Mouse (Mus musculus): Measurements from ENCODE around the gene Gm20532. TPM values are rescaled to one million over a fixed set of nuclear protein-coding genes. Genes with fewer than 3 reads are reported as not detected.
A peak's percentile ranks its signal among the peaks of the same experiment; 100 is the strongest.

Gm20532 gene
- not detected in 2 replicates for polyA plus RNA-seq (2015; fragmentation: Nextera tagmentation; extraction: Ambion mirVana)

- peak; percentile 72 for ATAC-seq (ENCODE audit: low FRiP score, low TSS enrichment)
- peak within 1 kb of the TSS; percentile 72 for H3K4me2 ChIP-seq (replicated peaks; ENCODE audit: low read depth, low read length)
- H3K4me3 ChIP-seq (ENCODE audit: low read length): peak within 1 kb of the TSS; percentile 54
- H3K27me3 ChIP-seq (ENCODE audit: insufficient read depth, low read length): no peaks in the 10 kb centered on the region
- peaks cover 21% of the 10 kb centered on the region for H3K4me1 ChIP-seq (ENCODE audit: insufficient read depth, low read length)
- peak within 1 kb of the TSS; percentile 72 for H3K9ac ChIP-seq (replicated peaks; ENCODE audit: low read length)
- no peaks in the 10 kb centered on the region for H3K9me3 ChIP-seq (ENCODE audit: low read length)
- no peaks in the 10 kb centered on the region; the same call in 1 of the 2 replicates for H3K36me3 ChIP-seq (ENCODE audit: insufficient read depth, low read length)
- H3K27ac ChIP-seq (ENCODE audit: low read length): peak within 1 kb of the TSS; percentile 73
- WGBS: under 1% methylated on average over 54 of the region's 65 CpGs
Observed at GRCm38 (mm10) chr2:26586294-26587043, at the start of gene Gm20532. Gene Gm20532, plus strand, starts transcription at chr2:26586639.

- no peak overlapping the region for H3K4me2 ChIP-seq (replicated peaks; ENCODE audit: low read depth, low read length)
- H3K27me3 ChIP-seq (ENCODE audit: insufficient read depth, low read length): no peaks in the 10 kb centered on the region
- H3K9me3 ChIP-seq (ENCODE audit: low read length): no peaks in the 10 kb centered on the region
- 44% methylated on average over 2 of the region's 2 CpGs for WGBS
- no peaks in the 10 kb centered on the region for H3K36me3 ChIP-seq (ENCODE audit: insufficient read depth, low read length)
- H3K9ac ChIP-seq (replicated peaks; ENCODE audit: low read length): no peak overlapping the region
- H3K4me1 ChIP-seq (ENCODE audit: insufficient read depth, low read length): peaks cover 34% of the 10 kb centered on the region
- H3K27ac ChIP-seq (ENCODE audit: low read length): no peak overlapping the region
- no peak overlapping the region for H3K4me3 ChIP-seq (ENCODE audit: low read length)
- ATAC-seq (ENCODE audit: low FRiP score, low TSS enrichment): no peak
Observed at GRCm38 (mm10) chr2:26539516-26539915, 46.9 kb upstream of the Gm20532 start.

GRCm38 (mm10) chr2:26540721-26541120 is 45.7 kb upstream of the Gm20532 start:
- H3K4me1 ChIP-seq (ENCODE audit: insufficient read depth, low read length): peaks cover 32% of the 10 kb centered on the region

GRCm38 (mm10) chr2:26541258-26541910 is 45.1 kb upstream of the Gm20532 start:
- H3K9me3 ChIP-seq (ENCODE audit: low read length): no peaks in the 10 kb centered on the region
- H3K27ac ChIP-seq (ENCODE audit: low read length): 0 out of 2 replicates have a peak overlapping the region, but pooled peaks have one; percentile 19
- no peak overlapping the region for H3K4me3 ChIP-seq (ENCODE audit: low read length)
- no peaks in the 10 kb centered on the region for H3K27me3 ChIP-seq (ENCODE audit: insufficient read depth, low read length)
- no peak overlapping the region for H3K9ac ChIP-seq (replicated peaks; ENCODE audit: low read length)
- H3K4me1 ChIP-seq (ENCODE audit: insufficient read depth, low read length): peaks cover 32% of the 10 kb centered on the region
- no peak overlapping the region for H3K4me2 ChIP-seq (replicated peaks; ENCODE audit: low read depth, low read length)
- H3K36me3 ChIP-seq (ENCODE audit: insufficient read depth, low read length): no peaks in the 10 kb centered on the region
- ATAC-seq (ENCODE audit: low FRiP score, low TSS enrichment): peak; percentile 30; the same call in 1 of the 2 replicates
- WGBS: 25% methylated on average over 9 of the region's 9 CpGs

More at GRCm38 (mm10) chr2:26540721-26541120, 45.7 kb upstream of the Gm20532 start:
- Histone ChIP-seq H3K36me3 (ENCODE audit: insufficient read depth, low read length) (no peaks in the 10 kb centered on the region), H3K9me3 (ENCODE audit: low read length) (no peaks in the 10 kb centered on the region), H3K27me3 (ENCODE audit: insufficient read depth, low read length) (no peaks in the 10 kb centered on the region), H3K4me3 (ENCODE audit: low read length) (no peak overlapping the region), H3K4me2 (replicated peaks; ENCODE audit: low read depth, low read length) (no peak overlapping the region), H3K9ac (replicated peaks; ENCODE audit: low read length) (0 out of 2 replicates have a peak overlapping the region, but pooled peaks have one; percentile 3), H3K27ac (ENCODE audit: low read length) (0 out of 2 replicates have a peak overlapping the region, but pooled peaks have one; percentile 1)
- no peak for ATAC-seq (ENCODE audit: low FRiP score, low TSS enrichment)
- 45% methylated on average over 7 of the region's 7 CpGs for WGBS

- Histone ChIP-seq H3K4me2 (replicated peaks; ENCODE audit: low read depth, low read length) (no peak overlapping the region), H3K27ac (ENCODE audit: low read length) (no peak overlapping the region), H3K9me3 (ENCODE audit: low read length) (no peaks in the 10 kb centered on the region), H3K4me1 (ENCODE audit: insufficient read depth, low read length) (peaks cover 40% of the 10 kb centered on the region), H3K36me3 (ENCODE audit: insufficient read depth, low read length) (no peaks in the 10 kb centered on the region), H3K9ac (replicated peaks; ENCODE audit: low read length) (no peak overlapping the region), H3K4me3 (ENCODE audit: low read length) (no peak overlapping the region), H3K27me3 (ENCODE audit: insufficient read depth, low read length) (no peaks in the 10 kb centered on the region)
- no peak for ATAC-seq (ENCODE audit: low FRiP score, low TSS enrichment)
- 63% methylated on average over 4 of the region's 4 CpGs for WGBS
Observed at GRCm38 (mm10) chr2:26543155-26543554, 43.3 kb upstream of the Gm20532 start.

GRCm38 (mm10) chr2:26543768-26544167 is 42.7 kb upstream of the Gm20532 start:
- H3K4me3 ChIP-seq (ENCODE audit: low read length): no peak overlapping the region
- H3K27ac ChIP-seq (ENCODE audit: low read length): 0 out of 2 replicates have a peak overlapping the region, but pooled peaks have one; percentile 48
- no peaks in the 10 kb centered on the region for H3K9me3 ChIP-seq (ENCODE audit: low read length)
- H3K27me3 ChIP-seq (ENCODE audit: insufficient read depth, low read length): no peaks in the 10 kb centered on the region
- 62% methylated on average over 8 of the region's 8 CpGs for WGBS
- 0 out of 2 replicates have a peak overlapping the region, but pooled peaks have one; percentile 2 for H3K9ac ChIP-seq (replicated peaks; ENCODE audit: low read length)
- H3K36me3 ChIP-seq (ENCODE audit: insufficient read depth, low read length): no peaks in the 10 kb centered on the region
- H3K4me2 ChIP-seq (replicated peaks; ENCODE audit: low read depth, low read length): no peak overlapping the region
- peaks cover 40% of the 10 kb centered on the region for H3K4me1 ChIP-seq (ENCODE audit: insufficient read depth, low read length)
- no peak for ATAC-seq (ENCODE audit: low FRiP score, low TSS enrichment)

- Histone ChIP-seq H3K4me3 (ENCODE audit: low read length) (no peak overlapping the region), H3K9me3 (ENCODE audit: low read length) (no peaks in the 10 kb centered on the region), H3K4me1 (ENCODE audit: insufficient read depth, low read length) (peaks cover 40% of the 10 kb centered on the region), H3K4me2 (replicated peaks; ENCODE audit: low read depth, low read length) (no peak overlapping the region), H3K36me3 (ENCODE audit: insufficient read depth, low read length) (no peaks in the 10 kb centered on the region), H3K9ac (replicated peaks; ENCODE audit: low read length) (0 out of 2 replicates have a peak overlapping the region, but pooled peaks have one; percentile 9), H3K27me3 (ENCODE audit: insufficient read depth, low read length) (no peaks in the 10 kb centered on the region), H3K27ac (ENCODE audit: low read length) (peak overlapping the region; percentile 48)
- peak; percentile 28; the same call in 1 of the 2 replicates for ATAC-seq (ENCODE audit: low FRiP score, low TSS enrichment)
- whole genome bisulfite sequencing: 23% methylated on average over 3 of the region's 3 CpGs
Observed at GRCm38 (mm10) chr2:26544265-26544664, 42.2 kb upstream of the Gm20532 start.

GRCm38 (mm10) chr2:26547481-26547880 is 39.0 kb upstream of the Gm20532 start:
- Histone ChIP-seq H3K9me3 (ENCODE audit: low read length) (no peaks in the 10 kb centered on the region), H3K9ac (replicated peaks; ENCODE audit: low read length) (0 out of 2 replicates have a peak overlapping the region, but pooled peaks have one; percentile 5), H3K4me3 (ENCODE audit: low read length) (no peak overlapping the region), H3K4me1 (ENCODE audit: insufficient read depth, low read length) (peaks cover 33% of the 10 kb centered on the region), H3K4me2 (replicated peaks; ENCODE audit: low read depth, low read length) (no peak overlapping the region), H3K27ac (ENCODE audit: low read length) (no peak overlapping the region), H3K27me3 (ENCODE audit: insufficient read depth, low read length) (no peaks in the 10 kb centered on the region), H3K36me3 (ENCODE audit: insufficient read depth, low read length) (no peaks in the 10 kb centered on the region)
- 24% methylated on average over 2 of the region's 2 CpGs for WGBS
- ATAC-seq (ENCODE audit: low FRiP score, low TSS enrichment): peak; percentile 81

- no peak overlapping the region for H3K9ac ChIP-seq (replicated peaks; ENCODE audit: low read length)
- H3K4me1 ChIP-seq (ENCODE audit: insufficient read depth, low read length): peaks cover 18% of the 10 kb centered on the region
- H3K9me3 ChIP-seq (ENCODE audit: low read length): no peaks in the 10 kb centered on the region
- ATAC-seq (ENCODE audit: low FRiP score, low TSS enrichment): no peak
- no peaks in the 10 kb centered on the region for H3K27me3 ChIP-seq (ENCODE audit: insufficient read depth, low read length)
- no peaks in the 10 kb centered on the region for H3K36me3 ChIP-seq (ENCODE audit: insufficient read depth, low read length)
- no peak overlapping the region for H3K27ac ChIP-seq (ENCODE audit: low read length)
- no peak overlapping the region for H3K4me3 ChIP-seq (ENCODE audit: low read length)
- H3K4me2 ChIP-seq (replicated peaks; ENCODE audit: low read depth, low read length): no peak overlapping the region
- WGBS: 56% methylated on average over 10 of the region's 10 CpGs
Observed at GRCm38 (mm10) chr2:26549801-26550200, 36.6 kb upstream of the Gm20532 start.
